Mouse (Mus musculus) heart, postnatal 14 days (tissue): ENCODE data around the gene Brd7. TPM values are rescaled to one million over a fixed set of nuclear protein-coding genes. Genes with fewer than 3 reads are reported as not detected.

Source experiments
- DNase-seq, 2 experiments: peaks; one replicate each; pipeline ENCODE4 v3.0.0; 2021 to 2022
- intact Hi-C: fragments of 180-260 bp; cut with DNase I; formaldehyde crosslinking; loops from one replicate; pipeline ENCODE4 v1.15.1; 2025
- total RNA-seq, 2 experiments: library from RNA; stranded (reverse); gene quantifications; 2 replicates each; pipeline ENCODE4 v1.2.3; 2021

Brd7 gene
- total RNA-seq, 2 experiments from 2014 or later: 70.1 to 70.2 TPM

DNA sequence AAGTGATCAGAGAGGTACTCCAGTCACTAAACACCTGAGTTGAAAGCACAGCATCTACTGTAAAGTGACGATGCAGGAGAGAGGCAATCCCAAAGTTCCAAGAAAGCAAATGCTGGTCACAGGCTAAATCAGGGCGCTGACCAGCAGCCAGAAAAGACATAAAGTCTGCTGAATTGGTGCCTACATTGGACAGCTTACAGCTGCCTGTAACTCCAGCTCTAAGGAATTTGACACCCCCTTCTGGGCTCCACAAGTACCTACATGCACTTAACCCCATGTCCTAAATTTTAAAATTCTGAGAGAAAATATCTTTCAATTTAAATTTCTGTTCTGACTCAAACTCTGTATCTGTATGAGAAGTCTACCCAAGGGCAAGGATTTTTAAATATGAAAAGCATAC is 2.0 kb downstream of the Brd7 start:
- intact Hi-C loops: loop anchor here (2.0 to 10.0 kb wide), 6 partner anchors 92 to 395 kb away; partner anchors contain the start of genes Cyld and Nkd1
- no peak for DNase-seq

DNA sequence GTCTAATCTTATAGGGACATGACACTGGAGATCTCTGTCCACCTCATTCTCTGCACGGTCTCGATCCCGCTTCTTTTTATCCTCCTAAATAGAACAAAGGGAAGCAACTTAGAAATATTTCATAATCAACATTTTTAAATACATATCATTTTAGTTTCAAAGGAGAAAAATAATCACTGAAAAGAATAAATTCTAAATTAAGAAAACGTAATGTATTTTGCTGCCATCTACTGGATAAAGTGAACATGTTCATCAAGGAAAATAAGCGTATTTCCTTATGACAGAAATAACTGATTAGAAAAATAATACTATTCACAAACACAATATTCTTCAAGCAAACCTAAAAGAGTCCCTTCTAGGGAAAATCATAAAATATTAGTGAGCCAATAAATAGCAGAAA is 4.0 kb downstream of the Brd7 start:
- DNase-seq: no peak
- intact Hi-C loops: loop anchor here (2.0 to 10.0 kb wide), 3 partner anchors 85 to 213 kb away; partner anchors contain the start of gene Adcy7

DNA sequence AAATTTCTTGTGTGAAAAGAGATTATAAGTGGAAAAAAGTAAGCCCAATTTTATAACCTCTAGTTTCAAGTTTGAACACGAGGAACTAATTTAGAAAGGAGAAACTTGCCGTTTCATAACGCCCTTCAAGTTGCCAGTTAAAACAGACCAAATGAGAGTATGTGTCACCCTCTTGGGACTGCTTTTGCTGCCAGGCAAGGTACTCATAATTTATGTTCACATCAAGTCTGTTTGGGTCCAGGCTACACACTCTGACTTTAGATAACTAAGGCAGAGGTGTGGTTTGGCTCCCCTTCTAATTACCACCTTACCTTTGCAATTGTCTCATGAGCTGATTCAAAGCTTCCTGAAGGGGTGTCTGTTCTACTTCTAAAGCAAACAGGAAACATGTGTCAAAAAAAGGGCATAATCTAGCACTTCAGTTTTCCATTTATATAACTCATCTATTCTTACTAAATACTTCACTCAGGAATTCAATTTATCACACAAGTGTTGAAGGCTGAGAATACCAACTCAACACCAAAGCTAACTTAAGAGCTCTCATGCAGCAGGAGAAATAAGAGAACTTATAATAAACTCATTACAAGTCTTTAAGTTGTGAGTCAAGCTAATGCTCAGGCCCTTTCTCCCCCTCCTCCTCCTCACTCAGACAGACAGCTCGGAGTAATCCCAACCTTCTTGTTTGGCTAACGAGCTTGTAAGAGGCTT is 4.6 kb downstream of the Brd7 start:
- DNase-seq: no peak
- intact Hi-C loops: loop anchor here (2.0 to 10.0 kb wide), 2 partner anchors 85 to 213 kb away; partner anchors contain the start of gene Adcy7

DNA sequence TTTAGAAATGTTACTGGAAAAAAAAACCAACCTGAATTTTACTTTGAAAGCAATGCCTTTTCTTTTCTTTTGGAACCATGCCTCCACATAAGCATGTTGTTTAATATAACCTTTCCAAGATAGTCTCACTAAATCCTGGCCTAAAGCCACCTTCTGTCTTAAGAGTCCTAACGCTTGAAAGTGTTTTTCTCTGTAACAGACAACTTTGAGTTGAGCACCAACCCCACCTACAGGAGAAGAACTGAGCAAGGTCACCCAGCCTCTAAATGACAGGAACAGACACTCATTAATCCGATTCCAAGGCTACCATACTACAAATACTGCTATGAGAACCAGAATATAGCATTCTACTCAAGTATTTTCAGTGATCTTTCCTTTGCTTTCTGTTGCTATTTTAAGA is 12.9 kb downstream of the Brd7 start:
- intact Hi-C loops: no loop called here

DNA sequence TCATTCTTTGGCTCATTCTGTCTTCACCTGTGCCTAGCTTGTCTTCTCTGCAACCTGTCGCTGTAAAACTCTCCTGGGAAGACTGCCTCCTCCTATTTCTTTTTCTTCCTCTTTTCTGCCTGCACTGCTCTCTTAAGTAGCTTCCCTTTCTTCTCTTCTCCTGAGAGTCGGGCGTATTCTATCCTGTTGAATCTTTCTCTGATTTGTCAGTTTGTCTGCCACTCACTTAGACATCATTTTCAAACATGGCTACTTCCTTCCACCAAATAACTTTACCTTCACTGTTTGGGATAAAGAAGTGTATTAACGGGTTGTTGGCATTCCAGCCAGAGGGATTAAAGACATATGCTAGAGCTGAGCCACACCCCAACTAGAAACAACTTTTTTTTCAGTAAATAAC is 20.0 kb downstream of the Brd7 start:
- DNase-seq: no peak
- intact Hi-C loops: no loop called here

More for the DNA sequence above, 12.9 kb downstream of the Brd7 start:
- no peak for DNase-seq

DNA sequence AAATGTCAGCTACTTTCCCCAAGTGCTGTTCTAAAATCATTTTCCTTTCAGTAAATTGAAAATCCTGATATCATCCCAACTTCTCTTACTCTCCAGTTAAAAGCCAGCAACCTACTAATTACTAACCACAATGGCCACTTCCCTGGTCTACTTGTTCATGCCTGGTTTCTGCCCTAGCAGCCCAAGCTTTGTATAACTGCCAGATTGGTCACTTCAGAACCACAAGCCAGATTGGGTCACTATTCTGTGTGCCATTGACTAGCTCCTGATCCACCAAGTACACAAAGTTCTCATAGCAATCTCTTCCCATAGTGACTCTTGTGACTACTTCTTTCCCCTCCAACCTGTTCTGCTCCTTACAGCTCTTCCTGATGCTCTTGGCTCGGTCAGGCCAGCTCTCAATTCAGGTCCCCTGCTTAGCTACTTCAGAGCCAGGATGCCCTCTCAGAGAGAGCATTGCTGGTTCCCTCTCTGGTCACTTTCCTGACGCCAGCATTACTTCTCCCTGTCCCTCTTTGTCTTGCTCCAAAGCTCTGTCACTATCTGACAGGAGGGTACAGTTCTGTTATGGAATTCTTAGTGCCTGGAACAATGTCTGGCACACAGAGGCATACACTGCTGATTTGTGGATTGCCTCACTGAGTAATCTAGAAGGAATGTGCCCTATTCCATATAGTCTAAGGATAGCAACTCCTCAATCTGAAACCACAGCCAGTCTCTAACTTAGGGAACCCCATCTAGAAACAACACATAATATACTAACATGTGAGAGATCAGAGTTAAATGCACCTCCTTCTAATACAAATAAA is 21.9 kb downstream of the Brd7 start:
- intact Hi-C loops: no loop called here
- no peak for DNase-seq

DNA sequence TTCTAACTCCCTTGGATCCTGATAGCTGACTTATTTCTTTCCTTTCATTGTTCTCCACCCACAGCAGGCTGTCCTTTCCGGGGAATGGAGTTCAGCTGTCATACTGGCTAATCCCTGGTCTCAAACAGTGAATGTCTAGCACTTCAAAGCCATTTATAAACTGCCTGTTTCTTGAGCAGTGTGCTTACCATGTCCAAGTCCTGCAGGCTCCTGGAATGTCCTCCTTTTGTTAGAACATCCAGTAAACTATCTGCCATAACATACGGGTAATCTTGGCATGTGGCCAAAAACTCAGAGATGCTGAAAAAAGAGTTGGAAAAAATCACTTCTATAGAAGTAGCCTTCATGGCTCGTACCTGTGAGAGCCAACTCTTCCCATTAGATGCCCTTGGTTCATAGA is 22.8 kb downstream of the Brd7 start:
- intact Hi-C loops: no loop called here
- no peak for DNase-seq

DNA sequence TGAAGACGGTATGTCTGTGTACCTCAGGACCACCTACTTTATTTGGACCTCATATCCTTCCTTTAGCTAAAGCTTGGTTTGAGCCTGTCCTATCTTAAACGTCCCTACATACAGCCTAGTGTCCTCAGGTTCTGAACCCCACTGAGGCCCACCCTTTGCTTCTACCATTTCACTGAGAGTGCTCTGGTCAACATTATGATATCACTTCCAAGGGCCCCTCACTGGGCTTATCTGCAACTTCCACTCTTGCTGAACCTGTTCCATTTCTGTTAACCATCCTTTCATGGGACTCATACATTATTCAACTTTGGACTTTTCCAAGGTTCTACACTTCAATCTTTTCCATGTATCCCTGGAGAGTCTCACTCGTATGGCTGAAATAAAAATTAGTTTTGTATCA is 27.0 kb downstream of the Brd7 start:
- intact Hi-C loops: no loop called here

DNA sequence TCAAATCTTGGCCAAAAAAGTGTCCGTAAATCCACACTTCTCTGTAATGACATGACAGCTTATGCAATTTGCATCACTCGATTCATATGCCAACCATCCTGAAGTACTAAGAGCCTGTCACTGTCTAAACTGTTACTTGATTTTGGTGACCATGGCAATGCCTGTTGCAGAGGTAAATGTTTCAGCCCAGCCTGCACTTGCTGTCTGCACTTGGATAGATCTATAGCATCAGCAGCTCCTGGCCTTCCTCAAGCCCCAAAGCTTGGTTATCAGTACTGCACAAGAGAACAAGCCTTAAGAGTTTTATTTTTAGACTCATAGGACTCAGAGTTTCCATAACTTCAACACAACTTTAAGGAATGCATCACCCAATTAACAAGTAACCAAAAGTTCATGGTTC is 27.6 kb downstream of the Brd7 start:
- DNase-seq: no peak
- intact Hi-C loops: no loop called here

More for the DNA sequence above, 27.0 kb downstream of the Brd7 start:
- no peak for DNase-seq

DNA sequence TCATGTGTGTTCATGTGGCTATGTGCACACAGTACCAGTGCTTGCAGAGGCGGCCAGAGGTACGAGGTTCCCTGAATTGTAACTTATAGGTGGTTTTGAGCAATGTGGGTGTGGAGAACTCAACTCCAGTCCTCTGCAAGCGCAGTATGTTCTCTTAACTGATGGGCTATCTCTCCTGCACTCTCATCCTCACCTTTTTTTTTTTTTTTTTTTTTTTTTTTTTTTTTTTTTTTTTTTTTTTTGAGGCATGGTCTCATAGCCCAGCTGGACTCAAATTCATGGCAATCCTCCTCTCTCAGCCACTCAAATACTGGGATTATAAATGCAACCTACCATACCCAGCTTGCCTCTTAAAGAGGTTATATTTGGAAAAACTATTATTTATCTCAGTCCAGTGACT is 31.2 kb downstream of the Brd7 start:
- no peak for DNase-seq
- intact Hi-C loops: no loop called here

DNA sequence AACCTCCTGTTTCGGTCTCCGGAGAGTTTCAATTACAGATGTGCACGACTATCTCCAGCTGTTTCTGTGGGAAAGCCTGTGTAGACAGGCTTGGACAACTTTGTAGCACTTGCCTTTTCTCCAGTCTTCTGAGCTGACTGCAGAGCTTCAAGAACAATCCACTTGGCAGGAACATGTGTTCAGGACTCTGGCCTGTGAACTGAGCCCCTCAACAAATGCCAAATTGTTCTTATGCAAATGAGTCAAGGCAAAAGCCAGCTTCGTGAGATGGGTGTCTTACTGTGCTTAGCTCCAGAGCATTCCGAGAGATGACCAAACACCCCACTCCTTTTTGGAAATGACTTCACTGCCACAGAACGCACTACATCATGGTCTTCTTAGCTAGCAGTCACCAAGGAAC is 33.3 kb downstream of the Brd7 start:
- DNase-seq: no peak
- intact Hi-C loops: no loop called here

DNA sequence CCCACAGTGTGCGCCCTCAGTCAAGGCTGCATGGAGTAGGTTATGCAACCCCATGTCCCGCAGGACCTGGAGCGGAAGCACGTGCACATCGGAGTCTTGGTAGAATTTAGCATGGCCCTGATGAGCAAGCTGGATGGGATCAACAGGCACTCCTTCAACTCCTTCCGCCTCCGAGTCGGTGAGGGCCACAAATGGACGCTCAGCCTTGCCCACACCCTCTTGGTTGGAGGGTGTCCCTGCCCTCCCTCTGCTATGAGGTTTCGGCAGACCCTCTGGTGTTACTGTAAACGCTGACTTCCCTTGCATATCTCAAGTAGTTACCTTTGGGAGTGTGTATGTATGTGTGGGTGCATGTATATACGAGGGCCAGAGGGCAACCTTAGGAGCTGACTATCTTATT is 35.7 kb downstream of the Brd7 start:
- intact Hi-C loops: no loop called here
- DNase-seq: no peak

DNA sequence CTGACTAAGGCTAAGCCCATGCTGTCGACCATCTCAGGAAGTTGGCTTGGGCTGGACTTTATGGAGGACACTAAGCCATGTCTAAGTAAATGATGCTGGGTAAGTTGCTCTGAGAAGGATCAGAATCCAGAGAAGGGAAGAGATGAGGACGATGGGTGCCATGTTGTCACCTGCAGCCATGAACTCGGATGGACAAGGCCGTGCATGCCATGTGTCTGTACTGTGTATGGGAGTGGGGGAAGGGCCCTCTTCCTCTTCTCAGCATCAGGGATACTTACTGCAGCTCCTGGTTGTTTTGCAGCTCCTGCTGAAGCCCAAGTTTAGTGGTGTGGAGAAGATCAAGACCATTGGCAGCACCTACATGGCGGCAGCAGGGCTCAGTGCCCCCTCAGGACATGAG is 36.2 kb downstream of the Brd7 start:
- intact Hi-C loops: no loop called here

DNA sequence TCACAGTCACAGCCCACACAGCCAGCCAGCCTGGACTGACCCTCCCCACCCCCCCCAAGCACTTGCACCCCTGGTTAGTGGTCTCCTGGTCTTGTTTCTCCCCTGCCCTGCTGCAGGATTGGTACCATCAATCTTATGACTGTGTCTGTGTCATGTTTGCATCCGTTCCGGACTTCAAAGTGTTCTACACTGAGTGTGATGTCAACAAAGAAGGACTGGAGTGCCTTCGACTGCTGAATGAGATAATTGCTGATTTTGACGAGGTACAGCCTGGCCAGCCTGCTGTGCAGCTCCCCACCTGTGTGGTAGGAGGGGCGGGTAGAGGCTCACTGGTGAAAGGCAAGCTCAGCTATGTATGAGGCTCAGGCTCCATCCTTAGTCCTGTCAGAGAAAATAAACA is 36.7 kb downstream of the Brd7 start:
- intact Hi-C loops: no loop called here
- DNase-seq: no peak

More for the DNA sequence above, 36.2 kb downstream of the Brd7 start:
- no peak for DNase-seq

DNA sequence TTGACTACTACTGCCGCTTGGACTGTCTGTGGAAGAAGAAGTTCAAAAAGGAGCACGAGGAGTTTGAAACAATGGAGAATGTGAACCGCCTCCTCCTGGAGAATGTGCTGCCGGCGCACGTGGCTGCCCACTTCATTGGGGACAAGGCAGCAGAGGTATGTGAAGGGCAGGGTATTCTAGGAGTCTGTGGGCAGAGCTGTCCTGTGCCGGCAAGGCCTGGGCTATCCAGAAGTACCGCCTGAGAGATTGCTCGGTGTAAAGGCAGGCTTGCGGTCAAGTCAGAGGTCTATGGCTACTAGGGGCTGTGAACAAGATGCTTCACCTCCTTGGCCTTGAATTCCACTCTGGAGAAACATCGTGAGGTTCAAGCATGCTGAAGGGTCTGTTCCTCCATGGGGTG is 37.2 kb downstream of the Brd7 start:
- no peak for DNase-seq
- intact Hi-C loops: no loop called here

DNA sequence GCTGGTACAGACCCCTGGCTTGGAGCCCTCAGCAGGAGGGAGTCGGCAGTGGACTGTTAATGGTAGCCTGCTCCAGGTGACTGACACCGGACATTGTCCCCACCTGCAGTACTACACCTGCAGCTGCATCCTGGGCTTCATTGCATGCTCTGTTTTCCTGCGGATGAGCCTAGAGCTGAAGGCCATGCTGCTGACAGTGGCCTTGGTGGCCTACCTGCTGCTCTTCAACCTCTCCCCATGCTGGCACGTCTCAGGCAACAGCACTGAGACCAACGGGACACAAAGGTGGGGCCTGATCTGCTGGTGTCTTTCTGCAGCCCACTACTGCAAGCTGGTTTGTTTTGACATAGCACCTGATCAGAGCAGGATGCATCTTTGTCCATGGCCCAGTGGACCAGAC is 38.5 kb downstream of the Brd7 start:
- intact Hi-C loops: no loop called here
- no peak for DNase-seq

DNA sequence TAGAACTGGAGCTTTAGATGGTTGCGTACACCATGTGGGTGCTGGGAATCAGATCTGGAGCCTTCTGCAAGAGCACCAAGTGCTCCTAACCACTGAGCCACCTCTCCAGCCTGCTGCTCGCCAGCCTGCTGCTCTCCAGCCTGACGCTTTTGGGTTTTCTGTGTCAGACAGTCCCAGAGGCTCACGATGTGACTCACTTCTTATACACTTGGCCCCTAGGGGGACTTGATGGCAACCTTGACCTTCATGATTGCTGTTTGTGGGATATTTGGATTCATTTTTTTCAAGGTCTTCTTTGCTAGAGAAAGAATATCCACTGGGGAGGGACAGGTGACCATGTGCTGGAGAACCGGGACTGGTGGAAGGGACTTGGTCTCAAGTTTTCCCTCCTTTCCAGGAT is 40.6 kb downstream of the Brd7 start:
- intact Hi-C loops: no loop called here
- no peak for DNase-seq

DNA sequence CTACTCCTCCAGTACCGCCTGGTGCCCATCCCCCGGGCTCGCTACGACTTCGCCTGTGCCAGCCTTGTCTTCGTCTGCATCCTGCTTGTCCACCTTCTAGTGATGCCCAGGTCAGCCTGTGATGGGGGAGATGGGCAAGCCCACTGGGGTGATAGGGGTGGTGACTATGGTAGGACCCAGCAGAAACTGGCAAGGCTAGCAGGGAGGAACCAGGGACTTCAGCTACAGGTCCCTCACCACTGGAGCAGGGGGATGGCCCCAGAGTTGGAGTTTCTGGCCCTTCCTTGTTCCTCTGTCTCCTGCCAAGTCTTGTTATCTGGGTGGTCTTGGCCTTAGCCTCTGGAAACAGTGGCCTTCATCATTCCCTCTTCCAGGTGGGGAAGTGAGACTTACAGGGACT is 41.9 kb downstream of the Brd7 start:
- intact Hi-C loops: no loop called here
- DNase-seq: no peak

DNA sequence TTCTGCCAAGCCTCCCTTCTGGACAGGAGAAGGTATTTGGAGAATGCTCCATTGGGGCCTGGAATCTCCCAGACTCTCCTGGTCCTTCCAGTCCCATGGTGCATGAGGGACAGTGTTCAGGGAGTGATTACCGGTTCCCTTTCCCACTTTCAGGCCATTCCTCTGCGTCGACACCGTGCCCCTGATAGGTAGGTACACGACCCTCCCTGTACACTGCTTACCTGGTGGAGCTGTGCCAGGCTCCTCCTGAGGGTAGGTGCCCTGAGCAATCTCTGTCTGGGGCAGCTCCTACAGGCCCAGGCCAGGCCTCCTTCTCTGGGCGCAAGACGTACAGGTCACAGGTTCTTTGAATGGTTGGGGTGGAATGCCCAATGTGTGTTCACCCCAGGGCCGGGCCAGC is 43.8 kb downstream of the Brd7 start:
- no peak for DNase-seq
- intact Hi-C loops: no loop called here

DNA sequence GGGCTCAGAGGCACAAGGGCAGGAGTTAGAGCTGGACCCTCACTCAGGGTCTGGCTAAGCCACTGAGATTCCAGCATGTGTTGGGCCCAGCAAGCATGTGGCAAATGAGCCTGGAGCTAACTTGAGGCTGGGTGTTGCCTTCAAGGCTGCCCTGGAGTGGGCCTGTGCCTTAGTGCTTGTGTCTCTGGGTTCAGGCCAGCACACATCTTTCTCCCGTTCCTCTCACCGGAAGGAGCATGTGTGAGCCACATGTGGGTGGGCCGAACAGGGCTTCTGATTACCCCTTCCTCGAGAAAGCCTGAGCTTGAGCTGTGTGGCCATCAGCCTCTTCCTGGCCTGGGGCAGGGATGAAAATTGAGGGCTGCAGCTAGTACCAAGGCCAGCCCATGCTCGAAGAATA is 44.7 kb downstream of the Brd7 start:
- intact Hi-C loops: no loop called here

DNA sequence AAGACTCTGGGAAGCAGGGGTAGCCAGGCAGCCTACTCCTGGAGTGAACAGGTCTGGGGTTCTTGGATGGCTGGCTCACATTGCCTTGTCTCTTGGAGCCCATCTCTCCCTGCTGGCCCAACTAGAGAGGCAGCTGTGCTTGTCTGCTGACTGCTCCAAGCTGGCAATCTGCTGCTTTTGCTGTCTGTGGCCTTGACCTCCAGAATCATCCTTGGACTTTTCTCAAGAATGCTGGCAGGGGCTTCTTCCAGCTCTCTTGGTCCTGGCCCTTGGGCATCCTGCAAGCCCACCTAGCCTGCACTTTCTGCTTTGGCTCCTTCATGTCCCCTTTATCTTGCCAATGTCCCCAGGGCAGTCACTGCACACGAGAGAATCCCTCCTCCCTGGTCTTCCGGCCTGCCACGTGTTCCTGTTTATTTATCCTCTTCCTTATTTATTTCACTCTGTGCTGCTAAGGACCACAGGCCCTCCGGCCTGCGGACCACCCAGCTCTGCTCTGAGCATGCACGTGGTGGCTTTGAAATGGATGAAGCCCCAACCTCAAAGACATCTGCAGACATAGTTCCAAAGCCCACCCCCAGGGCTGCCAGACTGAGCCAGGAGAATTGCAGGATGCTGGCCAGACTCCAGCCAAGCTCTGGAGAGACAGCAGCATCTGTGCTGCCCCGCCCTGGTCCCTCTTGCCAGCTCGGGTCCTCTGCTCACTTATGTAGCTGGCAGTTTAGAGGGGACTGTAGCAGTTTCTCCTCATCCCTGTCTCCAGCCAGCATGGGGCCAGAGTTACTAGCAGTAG is 45.7 kb downstream of the Brd7 start:
- DNase-seq: peak; percentile 65 to 70
- intact Hi-C loops: no loop called here

More for the DNA sequence above, 44.7 kb downstream of the Brd7 start:
- no peak for DNase-seq
